Mouse (Mus musculus): Measurements from ENCODE around the gene Rnf130.
A peak's percentile ranks its signal among the peaks of the same experiment; 100 is the strongest.

Gene Rnf130

DNA sequence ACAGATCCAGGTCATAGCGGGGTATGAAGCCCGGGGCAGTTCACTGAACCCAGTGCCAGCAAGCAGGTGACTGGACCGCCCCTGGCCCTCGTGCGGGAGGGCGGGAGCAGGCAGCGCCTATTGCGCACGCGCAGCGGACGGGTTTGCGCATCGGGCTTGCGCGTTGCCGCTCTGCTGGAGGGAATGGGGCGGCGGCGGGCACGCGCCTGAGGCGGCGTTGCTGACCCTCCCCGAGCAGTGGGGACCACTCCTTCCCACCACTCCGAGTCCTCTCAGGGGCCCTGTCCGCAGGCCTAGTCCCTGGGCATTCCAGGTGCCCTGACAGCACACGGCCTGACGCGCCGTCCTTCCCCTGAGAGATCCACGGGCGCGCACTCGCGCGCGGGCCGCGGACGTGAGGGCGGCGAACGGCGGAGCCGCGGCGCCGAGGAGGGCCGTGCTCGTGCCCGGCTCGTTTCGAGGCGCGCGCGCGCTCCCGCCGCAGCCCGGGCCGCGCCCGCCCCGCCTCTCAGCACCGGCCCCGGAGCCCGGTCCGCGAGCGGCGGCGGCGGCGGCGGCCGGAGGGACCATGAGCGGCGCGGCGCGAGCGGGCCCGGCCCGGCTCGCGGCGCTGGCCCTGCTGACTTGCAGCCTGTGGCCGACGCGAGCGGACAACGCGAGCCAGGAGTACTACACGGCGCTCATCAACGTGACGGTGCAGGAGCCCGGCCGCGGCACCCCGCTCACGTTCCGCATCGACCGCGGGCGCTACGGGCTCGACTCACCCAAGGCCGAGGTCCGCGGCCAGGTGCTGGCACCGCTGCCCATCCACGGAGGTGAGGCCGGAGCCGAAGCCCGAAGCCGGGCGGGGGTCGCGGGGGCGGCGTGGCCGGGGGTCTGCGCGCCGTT is at the start of gene Rnf130:
TSS of gene Rnf130 (plus strand) at position 514 of the 888 bp plus-strand sequence.
- DNase-seq, result peak; percentile 97

DNA sequence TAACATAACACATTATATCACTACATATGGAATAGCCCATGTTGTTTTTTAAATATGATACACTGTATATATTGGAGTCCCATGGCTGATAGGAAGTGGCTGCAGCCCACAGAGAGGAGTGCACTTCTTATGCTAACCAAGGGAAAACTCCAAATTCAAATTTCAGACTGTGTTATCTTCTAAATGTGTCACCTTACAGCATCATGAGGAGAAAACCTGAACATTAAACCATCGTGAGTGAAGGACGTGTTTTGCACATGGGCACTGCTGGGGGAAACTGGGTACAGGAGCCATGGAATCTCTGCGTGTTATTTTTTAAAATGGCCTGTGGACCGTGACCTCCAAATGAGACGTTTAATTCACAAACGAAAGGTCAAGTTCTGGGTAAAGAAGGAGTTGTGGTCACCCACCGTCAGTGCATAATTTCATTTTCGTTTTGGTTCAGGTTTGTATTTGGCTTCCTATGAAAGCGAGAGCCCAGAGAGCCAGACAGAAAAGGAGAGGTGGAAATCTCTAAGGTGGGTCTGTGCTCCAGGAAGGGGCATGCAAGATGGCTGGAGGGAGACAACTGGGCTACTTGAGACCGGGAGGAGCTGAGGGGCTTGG is 47.1 kb upstream of the Rnf130 start:
- DNase-seq, result no peak

DNA sequence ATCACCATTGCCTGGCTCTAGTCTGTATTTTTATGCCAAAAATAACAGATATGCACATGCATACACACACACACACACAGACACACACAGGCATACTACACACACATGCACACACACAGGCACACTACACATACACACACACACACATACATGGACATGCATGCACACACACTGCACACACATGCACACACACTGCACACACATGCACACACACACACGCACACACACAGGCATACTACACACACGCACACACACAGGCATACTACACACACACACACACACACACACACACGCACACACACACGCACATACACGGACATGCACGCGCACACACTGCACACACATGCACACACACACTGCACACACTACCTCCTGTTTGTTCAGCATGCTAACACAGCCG is 46.2 kb upstream of the Rnf130 start:
- no peak for DNase-seq

DNA sequence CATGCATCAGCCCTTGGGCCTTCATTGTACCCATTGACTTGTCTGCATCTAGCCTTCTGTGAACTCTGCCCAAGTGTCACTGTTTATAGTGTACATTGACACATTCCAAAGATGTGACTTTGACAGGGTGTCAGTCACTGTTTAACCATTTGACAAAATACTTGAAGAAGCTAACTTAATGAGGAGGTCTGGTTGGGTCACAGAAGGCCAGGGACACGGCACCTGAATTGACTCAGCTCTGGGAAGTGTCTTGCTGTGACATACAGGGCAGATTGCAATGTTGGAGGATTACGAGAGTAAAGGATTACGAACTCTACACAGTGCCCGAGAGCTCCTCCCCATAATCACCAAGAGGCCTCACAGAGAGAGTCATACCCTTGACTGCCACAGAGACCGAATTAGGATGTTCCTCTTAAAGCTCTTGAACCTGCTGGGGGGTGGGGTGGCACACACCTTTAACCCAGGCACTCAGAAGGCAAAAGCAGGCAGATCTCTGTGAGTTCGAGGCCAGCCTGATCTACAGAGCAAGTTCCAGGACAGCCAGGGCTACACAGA is 44.4 kb upstream of the Rnf130 start:
- no peak for DNase-seq

DNA sequence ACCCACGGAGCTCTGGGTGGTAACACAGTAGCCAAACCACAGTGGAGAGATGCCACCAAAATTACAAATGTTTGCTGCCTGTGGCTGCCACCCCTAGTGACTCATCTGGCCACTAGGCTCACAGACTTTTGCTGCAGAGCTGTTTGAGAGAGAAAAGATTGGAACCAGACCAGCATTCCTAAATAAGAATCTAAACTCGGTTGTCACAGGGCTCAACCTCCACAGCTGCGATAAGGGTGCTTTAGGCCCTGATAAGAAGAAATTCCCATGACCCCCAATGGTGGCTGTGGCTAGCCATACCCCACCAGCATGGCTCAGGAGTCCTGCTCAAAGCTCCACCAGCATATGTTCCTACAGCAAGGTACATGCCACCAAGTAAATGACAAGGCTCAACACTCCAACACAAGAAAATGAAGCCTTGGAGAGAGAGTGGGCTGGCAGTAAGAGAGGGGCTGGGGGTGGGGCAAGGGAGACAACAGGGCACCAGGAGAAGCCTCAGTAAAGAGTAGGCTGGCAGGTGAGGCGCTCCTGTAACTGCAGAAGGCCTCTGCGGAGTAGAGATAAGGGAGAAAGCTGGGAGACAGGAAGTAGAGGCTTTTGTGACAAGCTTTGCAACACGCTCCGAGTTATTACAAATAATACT is 43.7 kb upstream of the Rnf130 start:
- no peak for DNase-seq

DNA sequence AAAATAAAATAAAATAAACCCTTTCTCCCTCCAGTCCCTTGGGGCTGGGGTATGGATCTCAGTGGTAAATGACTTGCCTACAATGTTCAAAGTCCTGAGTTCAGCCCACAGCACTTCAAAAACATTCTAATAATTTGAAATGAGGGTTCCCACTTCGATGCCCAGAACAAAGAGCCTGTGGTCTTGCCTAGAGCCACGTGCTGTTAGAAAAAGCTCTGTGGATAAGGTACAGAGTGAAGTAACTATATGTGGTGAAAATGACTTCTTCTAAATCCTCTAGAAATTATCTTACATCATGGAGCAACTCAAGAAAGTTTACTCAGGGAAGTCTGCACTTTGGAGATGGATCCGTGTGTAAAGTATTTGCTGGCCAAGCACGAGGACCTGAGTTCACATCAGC is 43.1 kb upstream of the Rnf130 start:
- no peak for DNase-seq

DNA sequence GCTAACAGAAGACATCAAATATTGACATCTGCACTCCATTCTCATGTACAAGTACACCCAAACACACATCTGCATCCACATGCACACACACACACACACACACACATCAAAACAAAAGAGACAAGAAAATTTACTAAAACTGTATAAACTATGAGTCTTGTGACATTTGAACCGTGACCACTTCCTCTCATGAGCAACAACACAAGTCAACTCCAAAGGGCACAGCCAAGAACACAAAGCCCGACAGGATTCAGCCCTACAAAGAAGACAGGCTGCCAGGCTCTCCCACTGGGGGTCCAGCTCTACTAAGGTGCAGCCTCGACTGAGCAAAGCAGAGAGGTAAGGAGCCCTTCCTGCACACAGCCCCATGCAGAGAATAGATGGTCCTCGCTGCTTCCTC is 42.3 kb upstream of the Rnf130 start:
- no peak for DNase-seq

DNA sequence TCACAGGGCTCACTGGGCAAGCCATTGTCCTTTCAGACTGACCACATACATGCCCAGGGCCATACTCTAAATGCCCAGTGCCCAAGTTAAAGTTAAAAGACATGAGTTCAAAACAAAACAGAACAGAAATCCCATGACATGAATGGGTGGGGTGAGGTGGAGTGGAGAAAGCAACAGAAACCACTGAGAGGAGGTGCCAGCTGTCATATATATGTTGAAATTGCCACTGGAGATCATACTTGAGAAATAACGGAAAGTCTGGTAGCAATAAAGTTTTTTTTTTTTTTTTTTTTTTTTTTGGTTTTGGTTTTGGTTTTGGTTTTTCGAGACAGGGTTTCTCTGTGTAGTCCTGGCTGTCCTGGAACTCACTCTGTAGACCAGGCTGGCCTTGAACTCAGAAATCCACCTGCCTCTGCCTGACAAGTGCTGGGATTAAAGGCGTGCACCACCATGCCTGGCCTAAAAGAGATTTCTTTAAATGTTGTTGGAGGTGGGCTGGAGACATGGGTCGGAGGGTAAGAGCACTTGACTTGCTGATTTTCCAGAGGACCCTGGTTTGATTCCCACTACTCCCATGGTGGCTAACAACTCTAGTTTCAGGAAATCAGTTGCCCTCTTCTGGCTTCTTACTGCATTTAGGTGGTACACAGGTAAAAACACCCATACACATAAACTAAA is 41.1 kb upstream of the Rnf130 start:
- no peak for DNase-seq

DNA sequence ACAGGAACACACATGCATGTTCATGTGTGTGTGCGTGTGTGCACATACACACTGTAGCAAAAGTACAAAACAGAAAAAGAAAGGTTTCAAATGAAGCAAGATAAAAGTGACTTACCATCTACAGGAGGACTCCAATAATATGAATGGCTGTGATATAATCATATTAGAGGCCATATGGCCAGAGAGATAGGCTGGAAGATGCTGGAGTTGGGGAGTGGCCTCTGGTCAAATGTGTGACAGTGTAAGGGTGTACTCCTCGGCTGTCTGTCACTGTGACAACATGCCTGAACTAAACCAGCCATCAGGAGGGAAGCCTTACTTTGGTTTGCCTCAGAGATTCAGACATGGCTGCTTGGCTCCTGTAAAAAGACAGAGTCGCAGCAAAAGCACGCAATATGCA is 40.1 kb upstream of the Rnf130 start:
- no peak for DNase-seq

DNA sequence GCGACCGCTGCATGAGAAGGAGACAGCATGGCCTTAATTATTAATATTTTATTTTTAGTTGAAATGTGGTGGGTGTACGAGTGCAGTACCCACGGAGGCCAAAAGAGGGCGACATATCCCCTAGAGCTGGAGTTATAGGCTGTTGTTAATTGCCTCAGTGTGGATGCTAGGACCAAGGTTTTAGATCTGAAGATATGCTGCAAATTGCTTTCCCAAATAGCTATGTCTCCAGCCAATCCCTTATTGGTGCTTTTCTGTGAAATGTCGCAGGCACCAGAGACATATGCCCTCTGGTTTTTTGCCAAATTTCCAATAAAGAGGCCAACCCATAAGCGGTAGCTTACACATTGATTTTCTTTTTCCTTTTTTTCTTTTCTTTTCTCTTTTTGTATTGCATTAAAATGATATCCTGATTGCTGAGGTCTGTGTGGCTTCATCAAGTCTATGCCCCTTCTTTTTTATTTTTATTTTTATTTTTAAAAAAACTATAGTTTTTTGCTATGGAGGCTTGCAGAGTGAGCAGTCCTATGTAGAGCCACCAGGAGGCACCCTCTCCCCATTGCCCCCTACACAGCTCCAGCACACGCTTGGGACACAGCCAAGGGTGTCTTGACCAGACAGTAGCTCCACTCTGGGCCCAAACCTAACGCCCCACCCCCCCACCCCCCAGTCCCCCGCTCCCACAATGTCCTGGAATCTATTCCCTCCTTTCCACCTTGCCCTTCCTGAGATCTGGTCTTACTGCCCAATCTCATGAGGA is 38.7 kb upstream of the Rnf130 start:
- DNase-seq, result peak; percentile 53

DNA sequence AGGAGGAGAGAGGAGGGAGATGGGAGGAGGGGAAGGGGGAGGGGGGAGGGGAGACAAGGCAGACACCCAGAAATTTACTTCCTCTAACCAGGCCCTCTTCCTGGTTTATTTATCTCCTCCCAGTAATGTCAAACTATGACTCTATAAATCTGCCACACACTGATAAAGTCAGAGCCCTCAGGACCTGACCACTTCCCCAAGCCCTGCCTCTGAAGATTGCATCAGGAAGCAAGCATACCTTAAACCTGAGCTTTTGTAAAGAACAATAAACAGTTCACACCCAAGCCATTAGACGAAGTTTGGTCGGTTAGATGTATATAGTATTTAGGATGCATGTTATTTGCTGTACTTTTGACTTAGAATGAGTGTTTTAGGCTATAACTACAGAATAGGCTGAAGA is 30.6 kb upstream of the Rnf130 start:
- DNase-seq, result no peak

DNA sequence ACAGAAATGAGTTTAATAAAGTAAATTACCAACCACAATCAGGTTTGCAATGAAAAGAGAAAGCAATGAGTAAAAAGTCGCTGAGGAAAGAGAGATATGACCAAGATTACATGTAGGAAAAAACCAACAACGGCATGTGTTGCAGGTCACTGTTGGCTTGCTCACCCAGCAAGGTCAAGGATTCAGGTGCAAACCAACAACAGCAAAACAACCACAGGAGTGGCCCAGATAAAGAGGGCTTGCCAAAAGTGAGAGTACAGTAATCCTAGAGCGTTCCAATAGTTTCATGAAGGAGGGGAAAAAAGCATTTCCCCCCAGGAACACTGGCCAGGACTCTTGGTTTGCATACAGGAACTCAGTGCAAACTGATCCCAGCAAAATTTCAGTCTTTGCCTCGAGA is 28.7 kb upstream of the Rnf130 start:
- DNase-seq, result no peak

DNA sequence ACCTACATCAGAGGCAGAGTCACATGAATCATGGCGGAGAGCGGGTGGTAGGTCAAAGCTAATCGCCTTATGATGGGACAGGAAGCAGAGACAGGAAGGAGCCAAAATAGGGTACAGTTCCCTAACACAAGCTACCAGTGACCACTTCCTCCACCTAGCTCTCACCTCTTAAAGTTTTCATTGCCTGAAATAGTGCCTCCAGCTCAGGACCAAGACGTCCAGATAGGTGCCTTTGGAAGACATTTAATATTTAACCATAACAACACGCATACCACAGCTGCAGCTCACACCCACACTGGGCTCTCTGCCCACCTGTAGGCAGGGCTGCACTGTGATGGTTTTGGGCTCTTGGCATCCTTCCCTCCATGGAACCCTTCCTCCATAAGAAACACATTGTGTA is 27.8 kb upstream of the Rnf130 start:
- no peak for DNase-seq

DNA sequence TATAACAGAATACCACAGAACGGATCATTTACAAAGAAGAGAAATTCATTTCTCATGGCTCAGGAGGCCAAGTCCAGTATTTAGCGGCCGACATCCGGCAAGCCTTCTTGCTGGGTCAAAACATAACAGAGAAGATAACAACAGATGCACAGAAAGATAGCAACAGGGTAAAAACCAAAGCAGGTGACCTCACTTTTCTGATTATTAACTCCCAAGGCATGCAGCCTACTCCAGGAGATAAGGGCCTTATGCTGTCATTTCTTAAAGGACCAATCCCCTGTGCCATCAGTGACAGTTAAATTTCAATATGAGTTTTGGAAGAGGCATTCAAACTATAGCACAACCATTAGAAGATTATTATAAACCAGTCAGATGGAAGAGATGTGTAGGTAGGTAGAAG is 22.3 kb upstream of the Rnf130 start:
- DNase-seq, result no peak

DNA sequence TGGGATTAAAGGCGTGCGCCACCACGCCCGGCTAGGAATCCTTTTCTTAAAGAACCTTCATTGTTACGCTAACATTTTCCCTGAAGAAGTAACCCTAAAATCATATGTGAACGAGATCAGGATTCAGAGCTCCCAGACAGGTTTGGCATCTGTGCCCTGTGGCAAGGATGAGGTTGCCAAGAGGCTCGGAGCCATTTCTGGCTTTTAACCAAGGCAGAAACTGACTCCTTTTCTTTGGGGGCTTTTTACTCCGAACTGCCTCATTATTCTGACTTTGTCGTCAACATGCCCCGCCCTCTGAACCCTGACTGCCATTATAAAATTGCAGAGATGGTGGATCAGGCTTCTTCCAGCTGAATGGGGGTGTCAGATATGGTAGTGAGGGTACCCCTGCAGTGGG is 17.4 kb upstream of the Rnf130 start:
- no peak for DNase-seq

DNA sequence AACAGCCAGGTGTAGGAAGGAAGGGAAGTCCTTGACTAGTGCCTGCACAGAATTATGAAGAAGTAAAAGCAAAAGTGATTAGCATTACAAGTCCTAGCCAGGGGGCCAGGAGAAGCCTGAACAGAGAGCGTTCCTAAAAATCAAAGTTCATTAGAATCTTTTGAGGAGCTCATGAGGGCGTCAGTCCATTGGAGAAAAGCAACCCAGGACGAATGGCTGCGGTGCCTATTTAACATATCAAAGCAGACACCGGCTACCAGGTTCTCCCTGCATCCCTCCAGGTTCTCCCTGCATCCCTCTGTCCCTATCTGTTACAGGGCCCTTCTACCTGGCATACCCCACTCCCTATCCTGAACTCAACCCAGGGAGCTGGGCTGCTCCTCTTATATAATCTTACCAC is 16.9 kb upstream of the Rnf130 start:
- no peak for DNase-seq

DNA sequence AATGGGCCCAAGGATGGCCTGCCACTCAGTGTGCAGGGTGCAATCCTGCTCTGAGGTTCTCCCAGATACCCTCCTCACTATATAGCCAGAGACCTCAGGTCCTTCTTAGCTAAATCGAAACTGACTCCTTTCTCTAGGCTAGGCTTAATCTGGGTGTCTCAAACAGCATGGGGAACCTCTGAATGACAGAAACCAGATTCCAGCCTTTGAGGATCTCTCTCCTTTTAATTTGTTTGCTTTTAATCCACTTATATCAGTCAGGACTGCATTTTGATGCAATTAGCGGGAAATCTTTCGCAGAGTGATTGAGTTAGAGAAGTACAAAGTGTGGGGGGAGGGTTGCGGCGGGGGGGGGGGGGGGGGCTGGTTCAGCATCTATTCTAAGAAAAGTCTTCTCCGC is 12.1 kb upstream of the Rnf130 start:
- no peak for DNase-seq

DNA sequence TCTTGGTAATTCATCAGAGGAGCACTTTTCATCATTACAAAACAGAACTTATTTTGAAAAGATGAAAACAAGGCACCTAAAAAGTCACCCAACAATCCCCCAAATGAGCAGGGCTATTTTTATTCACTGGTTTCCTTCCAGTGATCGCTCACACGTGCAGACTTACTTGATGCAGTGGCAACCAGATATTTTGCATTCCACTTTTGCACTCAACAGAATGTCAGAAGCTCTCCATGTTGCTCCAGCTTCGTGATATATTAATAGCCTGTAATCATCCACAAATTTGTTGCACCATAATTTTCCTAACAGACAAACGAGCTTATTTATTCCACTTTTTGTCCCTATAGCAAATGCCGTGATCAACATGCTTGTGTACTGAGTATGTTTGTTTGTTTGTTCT is 8.6 kb upstream of the Rnf130 start:
- DNase-seq, result no peak

DNA sequence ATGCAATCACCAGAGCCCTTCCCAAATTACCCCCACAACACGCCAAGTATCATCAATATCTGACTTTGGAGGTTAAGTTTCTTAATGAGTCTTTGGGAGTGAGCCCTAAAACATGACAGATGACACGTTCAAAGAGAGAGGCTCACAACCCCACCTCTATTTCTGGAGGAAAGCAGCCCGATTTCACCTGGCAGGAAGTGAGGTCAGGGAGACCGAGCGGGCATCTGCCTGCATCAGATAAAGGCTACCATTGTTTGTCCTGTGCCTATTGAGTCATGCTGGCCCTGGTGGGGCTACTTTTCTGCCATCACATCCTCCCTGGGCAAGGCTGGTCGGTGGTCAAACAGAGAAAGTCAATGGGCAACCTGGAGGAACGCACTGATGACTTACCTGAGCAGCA is 7.6 kb upstream of the Rnf130 start:
- DNase-seq, result no peak

DNA sequence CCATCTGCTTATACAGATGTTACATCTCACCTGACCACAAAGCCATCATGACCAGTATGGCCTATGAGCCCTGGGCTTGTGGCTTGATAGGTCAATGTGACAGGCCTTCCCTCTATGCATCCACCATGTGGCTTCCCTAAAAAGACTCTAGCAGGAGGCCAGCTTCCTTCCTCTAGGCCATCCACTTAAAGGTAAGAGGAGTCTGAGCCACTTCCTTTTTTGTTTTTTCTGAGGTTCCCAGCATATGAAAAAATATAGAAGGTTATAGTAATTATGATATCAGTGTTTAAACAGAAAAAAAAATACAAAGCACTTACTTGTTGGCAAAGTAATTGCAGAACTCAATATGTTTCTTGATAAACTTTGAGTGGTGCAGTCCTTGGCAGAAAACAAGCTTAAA is 6.3 kb upstream of the Rnf130 start:
- no peak for DNase-seq

DNA sequence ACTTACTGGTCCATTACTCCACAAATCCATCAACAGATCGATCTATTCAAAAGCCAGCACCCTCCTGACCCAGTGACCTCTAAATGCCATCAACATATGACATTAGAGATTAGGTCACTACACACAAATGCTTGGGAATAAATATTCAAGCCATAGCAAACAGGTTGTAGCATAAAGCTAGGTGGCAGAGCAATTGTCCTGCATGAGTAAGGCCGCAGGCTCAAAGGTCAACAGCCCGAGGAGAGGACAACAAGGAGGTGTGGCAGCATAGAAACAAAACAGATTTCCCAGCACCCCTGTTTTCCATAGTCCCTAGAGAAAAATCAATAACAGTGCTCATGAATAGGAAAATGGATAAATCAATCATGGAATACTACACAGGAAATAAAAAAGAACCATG is 3.1 kb upstream of the Rnf130 start:
- DNase-seq, result no peak

DNA sequence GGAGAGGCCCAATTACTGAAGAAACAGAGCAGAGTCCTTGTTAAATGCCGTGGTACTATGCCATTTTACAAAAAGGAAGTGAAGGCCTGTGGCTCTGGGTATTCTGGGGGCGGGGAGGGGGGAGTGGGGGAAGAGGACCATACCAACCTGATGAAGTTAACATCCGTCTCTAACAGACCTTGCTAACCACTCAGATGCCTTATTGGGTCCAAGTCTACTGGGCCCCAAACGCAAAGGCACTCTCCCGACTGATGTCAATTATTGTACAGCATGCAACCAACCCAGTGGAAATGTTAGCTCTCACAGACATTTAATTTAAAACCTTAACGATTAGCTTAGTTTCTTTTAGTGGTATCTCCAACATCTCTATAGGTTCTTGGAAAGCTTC is 707 bp upstream of the Rnf130 start:
- DNase-seq, result no peak

Data from cerebellum, adult 11-12 months (tissue).